Mouse (Mus musculus) neural tube, postnatal 0 days (tissue): ENCODE data around the gene Il18rap. TPM values are rescaled to one million over a fixed set of nuclear protein-coding genes. Genes with fewer than 3 reads are reported as not detected.

ENCODE experiments used
- polyA plus RNA-seq: library from polyadenylated mRNA; unstranded; fragments of >200 nt; fragmentation: Nextera tagmentation; extraction: Ambion mirVana; gene quantifications from 2 replicates; pipeline ENCODE4 v1.2.1, GENCODE M21; 2015

Gene Il18rap
- polyA plus RNA-seq = 0.13 and 0.27 TPM in 2 replicates

GRCm38 (mm10) chr1:40514851-40515585 is at the start of gene Il18rap:
Gene Il18rap (plus strand): TSS chr1:40515362.

GRCm38 (mm10) chr1:40465477-40466430 is 49.4 kb upstream of the Il18rap start, which contains the start of gene Il18r1:
Gene Il18r1 (plus strand): TSS chr1:40465552.

GRCm38 (mm10) chr1:40579784-40580183 is 64.6 kb downstream of the Il18rap start, which contains the start of gene Slc9a4:
Gene Slc9a4 (plus strand): TSS chr1:40580081.

Other genes starting within 250 kb of the Il18rap start
- 0.46 and 0.48 TPM in 2 replicates for gene Il1rl2, start 190.8 kb upstream of the Il18rap start, polyA plus RNA-seq
- gene Il1rl1, start 85.8 kb upstream of the Il18rap start, polyA plus RNA-seq = 0.04 and 0.08 TPM in 2 replicates
- not detected in 2 replicates for gene Il18r1, start 49.8 kb upstream of the Il18rap start, polyA plus RNA-seq
- gene Slc9a4, start 64.7 kb downstream of the Il18rap start, polyA plus RNA-seq = 0.08 and 0.09 TPM in 2 replicates
- gene Slc9a2, start 165.2 kb downstream of the Il18rap start, polyA plus RNA-seq = 1.1 and 1.4 TPM in 2 replicates